Mouse (Mus musculus) cerebellum, postnatal 10 days (tissue): ENCODE results near the gene Tmem167.

ENCODE experiments used
- DNase-seq, 2 experiments: peaks; one replicate each; pipeline ENCODE4 v3.0.0; 2021; ENCODE audit warnings: mixed read lengths in 2 of 2

Gene Tmem167

GRCm38 (mm10) chr13:90186694-90187093 lies 97.8 kb downstream of the Tmem167 start:
- DNase-seq = no peak

GRCm38 (mm10) chr13:90188021-90188420 lies 99.1 kb downstream of the Tmem167 start:
- DNase-seq = no peak

- no peak for DNase-seq
Measured at GRCm38 (mm10) chr13:90191794-90192193, 102.9 kb downstream of the Tmem167 start.
